Mouse (Mus musculus) bone marrow, adult 2 months (tissue): ENCODE data around the gene Slc2a13. TPM values are rescaled to one million over a fixed set of nuclear protein-coding genes. Genes with fewer than 3 reads are reported as not detected.

Experiments used
- H3K27ac ChIP-seq: fragments of 200-500 bp; 2 replicates; pipeline ENCODE4 v1.5.1; 2012; ENCODE audit warnings: low read depth, mild to moderate bottlenecking, control low read depth, inconsistent platforms, low read length; ENCODE audit not compliant: control insufficient read depth, poor library complexity, insufficient read depth
- H3K4me1 ChIP-seq: fragments of 200-500 bp; 2 replicates; pipeline ENCODE4 v1.6.1; 2011; ENCODE audit warnings: low read length; ENCODE audit not compliant: control insufficient read depth, insufficient read depth
- H3K4me3 ChIP-seq: fragments of 200-500 bp; replicated peaks from 2 replicates; pipeline ENCODE3; 2011; ENCODE audit warnings: mild to moderate bottlenecking, low read depth, low read length, control low read depth; ENCODE audit not compliant: control insufficient read depth
- CTCF ChIP-seq: fragments of 200-500 bp; IDR thresholded peaks from 2 replicates; pipeline ENCODE4 v1.5.1; 2011; ENCODE audit warnings: low read length, control low read depth; ENCODE audit not compliant: control insufficient read depth, insufficient read depth
- POLR2A ChIP-seq: fragments of 200-500 bp; IDR thresholded peaks from 2 replicates; pipeline ENCODE4 v1.6.1; 2011; ENCODE audit warnings: low read depth, mild to moderate bottlenecking, control low read depth, low read length, borderline replicate concordance; ENCODE audit not compliant: control insufficient read depth
- WGBS: fragments of 180-500 bp; shearing (Covaris S2); methylation state at CpG from one replicate; pipeline ENCODE4 v1.1.7; 2018; 5-methylcytosine and 5-hydroxymethylcytosine counted together
- polyA plus RNA-seq: library from polyadenylated mRNA; stranded (reverse); fragments of >200 nt; gene quantifications from 2 replicates; pipeline ENCODE4 v1.2.4, GENCODE M21; 2011; ENCODE audit warnings: low replicate concordance; ENCODE audit not compliant: missing spikeins, insufficient read depth, insufficient read length

The Slc2a13 gene
- polyA plus RNA-seq, result not detected in 2 replicates

GRCm38 (mm10) chr15:91573111-91573538, at the start of gene Slc2a13:
Gene Slc2a13, minus strand, starts transcription at chr15:91573261.
- Histone ChIP-seq H3K4me3 (peak within 1 kb of the TSS; percentile 27), H3K27ac (peak within 1 kb of the TSS; percentile 33; the same call in 1 of the 2 replicates)

GRCm38 (mm10) chr15:91616016-91616415, 43.0 kb upstream of the Slc2a13 start:
- TF ChIP-seq POLR2A (no peak), CTCF (no peak)
- 90% methylated on average over 12 of the region's 12 CpGs for WGBS

More at GRCm38 (mm10) chr15:91573111-91573538, at the start of gene Slc2a13:
- no peaks in the 10 kb centered on the region for H3K4me1 ChIP-seq
- 1% methylated on average over 26 of the region's 26 CpGs for WGBS
- TF ChIP-seq POLR2A, result 0 out of 2 replicates have a peak, but pooled peaks have one; percentile 5
- no peak for TF ChIP-seq CTCF

GRCm38 (mm10) chr15:91615532-91615931, 42.5 kb upstream of the Slc2a13 start:
- Histone ChIP-seq H3K4me1 (peaks cover 3% of the 10 kb centered on the region; the same call in 1 of the 2 replicates), H3K4me3 (no peak overlapping the region), H3K27ac (no peak overlapping the region)
- TF ChIP-seq CTCF (no peak), POLR2A (no peak)
- 46% methylated on average over 4 of the region's 4 CpGs for WGBS

More at GRCm38 (mm10) chr15:91616016-91616415, 43.0 kb upstream of the Slc2a13 start:
- H3K27ac ChIP-seq, result no peak overlapping the region
- peaks cover 3% of the 10 kb centered on the region; the same call in 1 of the 2 replicates for H3K4me1 ChIP-seq
- no peak overlapping the region for H3K4me3 ChIP-seq

- H3K27ac ChIP-seq, result no peak overlapping the region
- peaks cover 4% of the 10 kb centered on the region for H3K4me1 ChIP-seq
- WGBS, result 82% methylated on average over 11 of the region's 11 CpGs
- H3K4me3 ChIP-seq, result no peak overlapping the region
- TF ChIP-seq POLR2A (no peak), CTCF (no peak)
These were observed 41.1 kb upstream of the Slc2a13 start for GRCm38 (mm10) chr15:91613981-91614665.

- peak; percentile 55 for TF ChIP-seq CTCF
- TF ChIP-seq POLR2A, result no peak
- Histone ChIP-seq H3K4me3 (no peak overlapping the region), H3K27ac (no peak overlapping the region), H3K4me1 (peaks cover 1% of the 10 kb centered on the region)
- WGBS, result 11% methylated on average over 8 of the region's 8 CpGs
These were observed 36.7 kb upstream of the Slc2a13 start for GRCm38 (mm10) chr15:91609713-91610112.

GRCm38 (mm10) chr15:91608811-91609210, 35.8 kb upstream of the Slc2a13 start:
- H3K27ac ChIP-seq, result no peak overlapping the region
- peaks cover 1% of the 10 kb centered on the region for H3K4me1 ChIP-seq
- no peak overlapping the region for H3K4me3 ChIP-seq
- WGBS, result 69% methylated on average over 2 of the region's 2 CpGs
- TF ChIP-seq CTCF (no peak), POLR2A (no peak)

GRCm38 (mm10) chr15:91601197-91601596, 28.1 kb upstream of the Slc2a13 start:
- TF ChIP-seq CTCF (no peak), POLR2A (no peak)
- H3K27ac ChIP-seq, result no peak overlapping the region
- H3K4me1 ChIP-seq, result no peaks in the 10 kb centered on the region; the same call in 1 of the 2 replicates
- no peak overlapping the region for H3K4me3 ChIP-seq
- WGBS, result 74% methylated on average over 7 of the region's 7 CpGs

- Histone ChIP-seq H3K27ac (no peak overlapping the region), H3K4me3 (no peak overlapping the region), H3K4me1 (no peaks in the 10 kb centered on the region)
- TF ChIP-seq POLR2A (no peak), CTCF (no peak)
- 83% methylated on average over 5 of the region's 5 CpGs for WGBS
These were observed 24.2 kb upstream of the Slc2a13 start for GRCm38 (mm10) chr15:91597290-91597689.
